Mouse (Mus musculus) brain, embryonic 14.5 days (tissue): Measurements from ENCODE around the gene Slc7a1. TPM values are rescaled to one million over a fixed set of nuclear protein-coding genes. Genes with fewer than 3 reads are reported as not detected.
A peak's percentile ranks its signal among the peaks of the same experiment; 100 is the strongest.

Experiments used
- DNase-seq: peaks from one replicate; pipeline ENCODE4 v3.0.0-alpha.2; 2011; ENCODE audit warnings: low read depth
- CTCF ChIP-seq: fragments of 200-500 bp; IDR thresholded peaks from 2 replicates; pipeline ENCODE4 v1.5.1; 2012; ENCODE audit warnings: inconsistent platforms, mild to moderate bottlenecking, moderate library complexity, borderline replicate concordance; ENCODE audit not compliant: insufficient read depth, insufficient read length; ENCODE audit errors: extremely low read depth
- POLR2A ChIP-seq: fragments of 200-500 bp; IDR thresholded peaks from 2 replicates; pipeline ENCODE4 v1.6.1; 2012; ENCODE audit warnings: mild to moderate bottlenecking, inconsistent platforms, borderline replicate concordance; ENCODE audit not compliant: poor library complexity, insufficient read depth, insufficient read length, severe bottlenecking; ENCODE audit errors: extremely low read depth
- polyA plus RNA-seq: library from polyadenylated mRNA; depleted of rRNA; stranded (reverse); fragments of >200 nt; gene quantifications from 2 replicates; pipeline ENCODE4 v1.2.3, GENCODE M21; 2012

Gene Slc7a1
- polyA plus RNA-seq, 1 experiment, result 24.3 TPM

GRCm38 (mm10) chr5:148377439-148378231 lies 22.1 kb downstream of the Slc7a1 start:
- TF ChIP-seq CTCF, result no peak
- TF ChIP-seq POLR2A, result no peak
- DNase-seq, result no peak

GRCm38 (mm10) chr5:148376358-148376757 lies 23.3 kb downstream of the Slc7a1 start:
- TF ChIP-seq POLR2A (no peak), CTCF (no peak)
- no peak for DNase-seq

DNA sequence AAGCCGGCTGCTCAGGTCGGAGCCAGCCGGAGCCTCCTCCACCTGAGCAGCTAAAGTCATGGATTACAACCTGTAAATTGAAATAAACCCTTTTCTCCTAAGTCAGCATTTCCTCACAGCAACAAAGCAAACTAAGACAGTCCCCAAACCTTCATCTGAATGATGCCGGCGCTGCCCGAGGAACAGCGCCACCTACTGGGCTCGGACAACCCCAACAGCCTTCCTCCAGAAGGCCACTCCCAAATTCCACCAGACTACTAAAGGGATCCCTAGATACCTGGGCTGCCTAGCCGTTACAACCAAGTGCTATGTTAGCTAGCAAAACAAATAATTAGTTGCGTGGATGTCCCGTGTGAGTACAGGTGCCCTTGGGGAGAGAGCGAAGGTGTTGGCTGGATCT lies 24.2 kb downstream of the Slc7a1 start:
- DNase-seq, result no peak
- TF ChIP-seq CTCF (peak; percentile 36; the same call in 1 of the 2 replicates), POLR2A (no peak)

- TF ChIP-seq POLR2A, result no peak
- no peak for TF ChIP-seq CTCF
Measured at GRCm38 (mm10) chr5:148373092-148373685, 26.5 kb downstream of the Slc7a1 start.

DNA sequence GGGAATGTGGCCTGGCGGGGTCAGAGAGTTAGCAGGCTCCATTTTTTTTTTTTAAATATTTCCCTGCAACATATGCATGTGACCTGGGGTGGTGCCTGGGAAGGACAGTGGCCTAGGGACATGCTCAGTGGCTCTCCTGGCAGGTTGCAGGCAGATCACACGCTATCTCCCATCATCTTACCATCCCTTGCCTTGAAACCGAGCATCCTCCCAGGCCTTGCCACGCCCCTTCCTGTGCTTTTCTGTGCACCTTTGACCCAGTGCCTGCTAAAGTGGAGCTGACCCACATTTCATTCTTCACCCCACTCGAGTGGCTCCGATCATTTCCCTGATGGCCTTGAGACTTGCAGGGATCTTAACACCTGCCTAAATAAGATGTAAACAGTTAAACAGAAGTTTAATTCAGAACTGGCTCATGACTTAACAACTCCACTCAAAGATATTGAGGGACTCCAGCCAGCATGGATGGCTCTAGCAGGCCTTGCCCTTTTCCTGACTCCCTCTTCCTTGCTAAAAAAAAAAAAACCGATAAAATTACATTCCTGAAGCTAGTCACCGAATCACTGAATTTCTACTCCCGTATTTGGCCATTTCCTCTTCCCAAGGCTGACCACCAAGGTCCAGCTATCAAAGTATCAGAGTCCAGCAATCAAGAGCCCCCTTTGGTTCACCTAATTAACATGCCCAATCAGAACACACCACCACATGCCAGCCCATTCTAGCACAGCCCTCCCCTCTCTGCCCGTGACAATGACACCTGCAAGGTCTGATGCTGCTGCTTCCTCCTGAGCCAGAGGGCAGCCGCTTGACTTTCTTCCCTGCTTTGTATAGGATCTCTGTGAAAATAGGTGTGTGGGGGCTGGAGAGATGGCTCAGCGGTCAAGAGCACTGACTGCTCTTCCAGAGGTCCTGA lies 27.4 kb downstream of the Slc7a1 start:
- TF ChIP-seq POLR2A (no peak), CTCF (no peak)
- no peak for DNase-seq

More at GRCm38 (mm10) chr5:148373092-148373685, 26.5 kb downstream of the Slc7a1 start:
- DNase-seq, result no peak

GRCm38 (mm10) chr5:148371375-148371774 lies 28.3 kb downstream of the Slc7a1 start:
- no peak for TF ChIP-seq CTCF
- DNase-seq, result no peak

DNA sequence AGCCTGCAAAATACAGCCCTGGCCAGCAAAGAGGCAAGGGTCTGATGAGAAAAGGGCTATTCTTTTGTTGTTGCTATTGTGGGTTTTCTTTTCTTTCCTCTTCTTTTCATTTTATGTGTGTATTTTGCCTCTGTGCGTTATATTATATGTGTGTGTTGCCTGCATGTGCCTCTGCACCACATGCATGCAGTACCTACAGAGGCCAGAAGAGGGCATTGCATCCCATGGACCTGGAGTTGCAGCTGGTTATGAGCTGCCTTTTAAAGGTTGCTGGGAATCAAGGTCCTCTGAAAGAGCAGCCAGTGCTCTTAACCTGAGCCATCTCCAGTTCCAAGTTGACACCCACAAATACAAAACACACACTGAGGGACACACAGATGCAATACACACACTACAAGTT lies 29.1 kb downstream of the Slc7a1 start:
- TF ChIP-seq POLR2A, result no peak
- peak; percentile 50; the same call in 1 of the 2 replicates for TF ChIP-seq CTCF
- DNase-seq, result no peak

DNA sequence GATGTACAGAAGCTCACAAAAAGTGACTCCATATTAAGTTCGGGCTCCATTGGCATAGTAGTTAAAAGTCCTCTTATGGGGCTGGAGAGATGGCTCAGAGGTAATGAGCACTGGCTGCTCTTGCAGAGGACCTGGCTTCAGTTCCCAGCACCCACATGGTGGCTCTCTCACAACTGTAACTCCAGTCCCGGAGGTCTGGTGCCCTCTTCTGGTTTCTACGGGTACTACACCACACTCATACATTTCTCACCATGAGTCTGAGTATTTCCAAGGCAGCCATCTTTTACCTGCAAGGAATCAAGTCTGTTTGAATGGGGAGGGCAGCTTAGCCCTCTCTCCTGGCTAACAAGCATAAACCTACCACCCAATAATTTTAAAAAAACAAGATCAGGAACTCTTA lies 30.5 kb downstream of the Slc7a1 start:
- DNase-seq, result no peak
- TF ChIP-seq CTCF (no peak), POLR2A (no peak)

GRCm38 (mm10) chr5:148367816-148368215 lies 31.9 kb downstream of the Slc7a1 start:
- DNase-seq, result no peak
- TF ChIP-seq POLR2A (no peak), CTCF (no peak)

GRCm38 (mm10) chr5:148366455-148366854 lies 33.2 kb downstream of the Slc7a1 start:
- no peak for DNase-seq
- no peak for TF ChIP-seq CTCF
- no peak for TF ChIP-seq POLR2A

DNA sequence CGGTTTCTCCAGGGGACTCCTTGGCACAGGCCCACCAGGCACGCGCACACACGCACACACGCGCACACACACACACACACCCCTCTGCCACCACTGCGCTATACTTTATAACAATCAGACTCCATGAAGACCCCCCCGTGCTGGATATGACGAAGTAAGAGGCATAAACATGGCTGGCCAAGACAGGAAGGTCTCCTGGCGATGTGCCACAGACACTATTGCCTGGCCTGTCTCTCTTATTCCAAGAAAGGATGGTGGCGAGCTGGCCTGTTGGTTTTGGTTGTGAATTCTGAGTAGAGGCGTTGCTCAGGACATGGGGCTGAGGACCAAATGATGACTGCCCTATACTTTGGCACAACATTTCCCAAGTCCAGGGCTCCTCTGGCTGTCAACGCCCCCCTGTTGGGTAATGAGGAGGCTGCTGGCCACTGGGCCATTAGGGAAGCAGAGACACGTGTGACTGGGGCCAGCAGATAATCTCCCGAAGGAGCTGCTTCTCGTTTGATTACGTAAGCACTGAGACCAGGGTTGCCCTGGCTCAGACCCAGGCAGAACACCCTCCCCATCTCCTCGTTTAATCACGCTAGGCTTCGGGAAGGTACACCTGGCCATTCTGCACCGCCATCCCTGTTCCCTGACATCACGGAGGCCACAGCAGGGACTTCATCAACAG lies 36.1 kb downstream of the Slc7a1 start:
- peak; percentile 33 for DNase-seq
- TF ChIP-seq POLR2A (no peak), CTCF (no peak)

DNA sequence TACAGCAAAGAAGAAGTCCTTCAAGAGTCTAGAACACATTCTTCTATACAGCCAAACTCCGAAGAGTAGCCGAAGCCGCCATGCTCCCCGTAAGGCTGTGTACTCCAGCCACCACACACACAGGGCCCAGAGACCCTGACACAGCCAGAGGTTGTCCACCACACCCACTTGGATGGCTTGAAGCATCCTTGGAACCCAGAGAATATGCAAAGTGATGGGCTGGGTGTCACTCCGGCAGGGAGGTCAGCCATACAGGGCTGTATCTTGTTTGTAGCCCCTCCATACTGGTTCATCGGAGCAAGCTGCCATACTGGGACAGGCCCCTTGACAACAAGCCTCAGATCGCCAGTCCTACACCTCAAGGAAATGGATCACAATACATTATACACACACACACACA lies 37.4 kb downstream of the Slc7a1 start:
- TF ChIP-seq POLR2A (no peak), CTCF (no peak)
- no peak for DNase-seq

GRCm38 (mm10) chr5:148361759-148362010 lies 38.0 kb downstream of the Slc7a1 start:
- DNase-seq, result no peak
- TF ChIP-seq CTCF (no peak), POLR2A (no peak)
